Mouse (Mus musculus) stomach, embryonic 16.5 days (tissue): ENCODE data around the gene Gpbar1. TPM values are rescaled to one million over a fixed set of nuclear protein-coding genes. Genes with fewer than 3 reads are reported as not detected.

Experiments used
- ATAC-seq: fragments of 200-750 bp; cut with Nextera tagmentation; 2 replicates; pipeline ENCODE4 v1.8.0; 2017; ENCODE audit warnings: moderate number of reproducible peaks, moderate TSS enrichment; ENCODE audit not compliant: insufficient read depth, low FRiP score
- H3K27ac ChIP-seq: fragments of 300-500 bp; sonication (generic); 2 replicates; pipeline ENCODE4 v1.5.1; 2014; ENCODE audit warnings: low read length
- H3K27me3 ChIP-seq: fragments of 300-500 bp; sonication (generic); 2 replicates; pipeline ENCODE4 v1.6.1; 2014; ENCODE audit warnings: low read length, control low read depth, mixed read lengths; ENCODE audit not compliant: control insufficient read depth, insufficient read depth
- H3K36me3 ChIP-seq: fragments of 300-500 bp; sonication (generic); 2 replicates; pipeline ENCODE4 v1.6.1; 2014; ENCODE audit warnings: low read length; ENCODE audit not compliant: control insufficient read depth, insufficient read depth
- H3K4me1 ChIP-seq: fragments of 300-500 bp; sonication (generic); 2 replicates; pipeline ENCODE4 v1.6.1; 2014; ENCODE audit warnings: low read length, control low read depth, mixed read lengths; ENCODE audit not compliant: control insufficient read depth, insufficient read depth
- H3K4me2 ChIP-seq: fragments of 300-500 bp; sonication (generic); 2 replicates; pipeline ENCODE4 v1.6.1; 2014; ENCODE audit warnings: low read depth, low read length, mixed read lengths
- H3K4me3 ChIP-seq: fragments of 300-500 bp; sonication (generic); replicated peaks from 2 replicates; pipeline ENCODE4 v1.5.1; 2014; ENCODE audit warnings: mild to moderate bottlenecking, low read length
- H3K9ac ChIP-seq: fragments of 300-500 bp; sonication (generic); 2 replicates; pipeline ENCODE4 v1.6.1; 2014; ENCODE audit warnings: low read length
- H3K9me3 ChIP-seq: fragments of 300-500 bp; sonication (generic); replicated peaks from 2 replicates; pipeline ENCODE4 v1.6.1; 2016; ENCODE audit warnings: low read length, control low read depth; ENCODE audit not compliant: control insufficient read depth
- WGBS: fragments of 180-500 bp; shearing (Covaris S2); extraction: QIAGEN DNeasy Blood & Tissue Kit; methylation state at CpG from one replicate; pipeline ENCODE4 v1.1.7; 2014; 5-methylcytosine and 5-hydroxymethylcytosine counted together
- polyA plus RNA-seq: library from polyadenylated mRNA; unstranded; fragments of >200 nt; fragmentation: Nextera tagmentation; extraction: Ambion mirVana; gene quantifications from 2 replicates; pipeline ENCODE4 v1.2.1, GENCODE M21; 2015

Gene Gpbar1
- polyA plus RNA-seq, 1 experiment from 2014 or later: 1.0 TPM

DNA sequence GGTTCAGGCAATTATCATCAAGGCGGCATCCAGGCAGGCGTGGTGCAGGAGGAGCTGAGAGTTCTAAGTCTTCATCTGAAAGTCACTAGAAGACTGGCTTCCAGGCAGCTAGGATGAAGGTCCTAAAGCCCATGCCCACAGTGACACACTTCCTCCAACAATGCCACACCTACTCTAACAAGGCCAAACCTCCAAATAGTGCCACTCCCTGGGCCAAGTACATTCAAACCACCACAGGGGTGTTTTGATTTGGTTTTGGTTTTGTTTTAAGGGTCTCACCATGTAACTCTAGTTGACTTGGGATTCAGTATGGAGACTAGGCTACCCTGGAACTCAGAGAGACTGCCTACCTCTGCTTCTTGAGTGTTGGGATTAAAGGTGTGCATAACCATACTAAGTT, 27.2 kb downstream of the Gpbar1 start, which contains the start of gene Tmbim1:
Gene Tmbim1 (minus strand): TSS at position 101 of the 400 bp plus-strand sequence.
- ATAC-seq: no peak
- Histone ChIP-seq H3K36me3 (no peaks in the 10 kb centered on the region), H3K9ac (peak within 1 kb of the TSS; percentile 99), H3K27me3 (no peaks in the 10 kb centered on the region), H3K27ac (peak within 1 kb of the TSS; percentile 100), H3K9me3 (no peaks in the 10 kb centered on the region), H3K4me2 (peak within 1 kb of the TSS; percentile 83), H3K4me1 (peaks cover 49% of the 10 kb centered on the region), H3K4me3 (peak within 1 kb of the TSS; percentile 84)
- 96% methylated on average over 2 of the region's 2 CpGs for WGBS

DNA sequence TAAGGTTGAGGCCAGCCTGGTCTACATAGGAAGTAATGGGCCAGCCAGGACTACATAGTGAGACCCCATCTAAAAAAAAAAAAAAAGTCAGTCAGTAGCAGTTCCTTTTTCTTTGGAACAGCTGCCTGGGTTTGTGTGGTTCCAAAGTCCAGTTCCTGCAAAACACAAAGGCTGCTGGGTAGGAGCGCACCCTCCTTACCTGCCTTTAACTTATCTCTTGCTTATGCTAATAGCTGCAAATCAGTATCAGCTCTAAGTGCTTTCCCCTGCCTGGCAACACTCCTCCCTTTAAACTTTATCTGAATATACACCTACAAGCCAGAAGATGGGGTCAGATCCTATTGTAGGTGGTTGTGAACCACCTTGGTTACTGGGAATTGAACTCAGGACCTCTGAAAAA, 28.8 kb downstream of the Gpbar1 start:
- no peak overlapping the region for H3K4me3 ChIP-seq
- WGBS: 48% methylated on average over 1 of the region's 1 CpGs
- ATAC-seq: peak; percentile 72
- H3K4me2 ChIP-seq: no peak overlapping the region
- no peaks in the 10 kb centered on the region for H3K36me3 ChIP-seq
- H3K9ac ChIP-seq: no peak overlapping the region
- peaks cover 32% of the 10 kb centered on the region for H3K4me1 ChIP-seq
- H3K27ac ChIP-seq: peak overlapping the region; percentile 38; the same call in 1 of the 2 replicates
- H3K9me3 ChIP-seq: no peaks in the 10 kb centered on the region
- H3K27me3 ChIP-seq: no peaks in the 10 kb centered on the region

DNA sequence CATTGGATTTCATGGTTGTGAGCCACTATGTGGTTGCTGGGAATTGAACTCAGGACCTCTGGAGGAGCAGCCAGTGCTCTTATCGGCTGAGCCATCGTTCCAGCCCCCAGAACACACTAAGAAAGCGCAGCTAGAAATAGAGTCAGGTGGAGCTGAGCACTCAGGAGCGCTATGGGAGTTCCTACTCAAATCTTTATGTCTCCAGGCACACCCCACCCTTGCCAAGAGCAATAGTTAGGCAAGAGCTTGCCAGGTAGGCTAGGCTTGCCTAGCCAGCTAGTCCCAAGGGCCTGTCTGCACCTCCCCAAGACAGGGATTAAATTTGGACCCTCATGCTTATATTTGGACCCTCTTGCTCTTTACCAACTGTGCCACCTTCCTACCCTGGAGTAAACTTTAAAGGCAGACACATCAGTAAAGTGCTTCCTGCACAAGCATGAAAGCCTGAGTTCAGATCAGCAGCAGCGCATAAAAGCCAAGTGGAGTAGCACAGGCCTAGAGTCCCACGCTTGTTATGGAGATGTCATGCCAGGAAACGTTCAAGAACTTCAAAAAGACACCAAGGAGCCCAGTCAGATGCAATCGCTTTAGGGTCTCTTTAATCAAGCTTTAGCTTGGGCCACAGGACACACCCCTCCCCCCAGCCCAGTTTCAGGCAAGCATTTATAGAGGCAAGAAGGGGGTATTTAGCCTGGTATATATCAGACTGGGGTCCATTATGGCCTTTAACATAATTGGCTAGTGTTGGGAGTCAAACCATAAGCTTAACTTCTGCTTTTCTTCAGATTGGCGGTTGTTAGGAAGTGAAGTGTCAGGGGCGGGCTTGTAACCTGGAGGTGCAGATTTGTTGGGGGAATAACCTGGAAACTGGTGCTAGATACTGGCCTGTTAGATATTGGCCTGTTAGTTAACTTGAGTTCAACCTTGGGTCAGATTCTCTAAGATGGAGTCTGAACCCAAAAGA, 29.9 kb downstream of the Gpbar1 start:
- Histone ChIP-seq H3K36me3 (no peaks in the 10 kb centered on the region), H3K4me2 (no peak overlapping the region), H3K27ac (peak overlapping the region; percentile 11; the same call in 1 of the 2 replicates), H3K9ac (0 out of 2 replicates have a peak overlapping the region, but pooled peaks have one; percentile 15), H3K4me3 (no peak overlapping the region), H3K4me1 (peaks cover 24% of the 10 kb centered on the region), H3K27me3 (no peaks in the 10 kb centered on the region), H3K9me3 (no peaks in the 10 kb centered on the region)
- ATAC-seq: no peak
- WGBS: 69% methylated on average over 10 of the region's 10 CpGs

DNA sequence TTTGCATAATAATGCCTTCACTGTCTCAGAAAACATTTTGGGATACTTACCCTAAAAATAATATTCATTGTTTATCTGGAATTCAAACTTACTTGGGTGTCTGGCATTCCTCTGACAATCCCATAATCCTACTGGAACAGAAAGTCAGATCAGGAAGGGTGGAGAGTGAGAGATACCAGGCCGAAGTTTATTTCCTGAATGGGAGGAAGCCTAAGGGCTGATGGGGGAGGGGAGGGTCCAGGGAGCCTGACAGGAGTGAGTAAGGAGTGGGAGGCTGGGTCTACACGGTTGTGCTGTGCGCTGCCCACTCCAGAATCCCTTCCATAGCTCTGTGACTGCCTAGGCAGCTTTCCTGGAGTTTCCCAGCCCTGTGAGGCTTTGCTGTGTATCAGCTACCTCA, 31.4 kb downstream of the Gpbar1 start:
- H3K4me2 ChIP-seq: no peak overlapping the region
- no peak overlapping the region for H3K4me3 ChIP-seq
- H3K9ac ChIP-seq: peak overlapping the region; percentile 51
- no peak for ATAC-seq
- H3K36me3 ChIP-seq: no peaks in the 10 kb centered on the region
- 18% methylated on average over 3 of the region's 3 CpGs for WGBS
- H3K27ac ChIP-seq: peak overlapping the region; percentile 63
- peaks cover 19% of the 10 kb centered on the region for H3K4me1 ChIP-seq
- H3K27me3 ChIP-seq: no peaks in the 10 kb centered on the region
- H3K9me3 ChIP-seq: no peaks in the 10 kb centered on the region

DNA sequence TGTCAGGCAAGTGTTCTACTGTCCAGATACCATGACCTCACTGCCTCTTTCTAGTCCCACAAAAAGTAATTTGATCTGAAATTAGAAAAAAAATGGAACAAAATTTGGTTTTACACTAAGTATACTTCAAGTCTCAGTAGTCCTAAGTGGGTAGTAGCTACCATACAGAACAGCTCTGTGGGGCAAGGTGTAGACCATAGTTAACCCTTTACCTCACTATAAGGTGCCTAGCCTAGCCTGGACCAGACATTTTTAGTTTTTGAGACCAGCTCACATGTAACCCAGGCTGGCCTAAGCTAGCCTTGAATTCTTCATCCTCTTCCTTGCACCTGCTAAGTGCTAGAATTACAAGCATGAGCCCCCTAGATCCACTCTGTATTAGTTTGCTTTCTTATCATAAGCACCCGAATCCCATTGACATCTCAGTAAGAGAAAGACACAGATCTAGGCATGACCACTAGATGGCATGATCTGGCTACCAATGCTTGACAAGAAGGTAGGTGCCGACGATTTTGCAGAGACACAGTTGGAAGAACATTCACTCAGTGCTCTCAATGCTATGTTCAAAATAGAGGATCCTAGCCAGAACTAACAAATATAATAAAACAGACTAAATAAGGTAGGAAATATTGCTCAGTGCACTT, 34.8 kb downstream of the Gpbar1 start:
- no peak overlapping the region for H3K4me3 ChIP-seq
- H3K4me2 ChIP-seq: no peak overlapping the region
- 1% methylated on average over 3 of the region's 3 CpGs for WGBS
- no peak overlapping the region for H3K9ac ChIP-seq
- no peaks in the 10 kb centered on the region for H3K27me3 ChIP-seq
- peak; percentile 35 for ATAC-seq
- H3K9me3 ChIP-seq: no peaks in the 10 kb centered on the region
- H3K36me3 ChIP-seq: no peaks in the 10 kb centered on the region
- no peak overlapping the region for H3K27ac ChIP-seq
- H3K4me1 ChIP-seq: peaks cover 13% of the 10 kb centered on the region

DNA sequence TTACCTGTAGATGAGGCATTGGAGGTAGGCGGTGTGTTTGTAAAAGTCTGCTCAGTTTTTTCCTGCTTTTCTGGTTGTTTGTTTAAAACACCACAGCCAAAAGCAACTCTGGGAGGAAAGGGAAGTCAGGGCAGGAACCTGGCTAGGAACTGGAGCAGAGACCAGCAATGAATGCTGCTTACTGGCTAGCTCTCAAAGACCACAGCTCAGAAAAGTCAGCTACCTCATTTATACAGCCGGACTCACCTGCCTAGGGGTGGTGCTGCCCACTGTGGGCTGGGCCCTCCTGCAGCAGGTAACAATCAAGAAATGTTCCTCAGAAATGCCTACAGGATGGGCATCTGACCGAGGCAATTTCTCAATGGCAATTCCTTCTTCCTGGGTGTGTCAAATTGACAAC, 36.4 kb downstream of the Gpbar1 start:
- H3K36me3 ChIP-seq: no peaks in the 10 kb centered on the region
- 76% methylated on average over 3 of the region's 3 CpGs for WGBS
- no peak for ATAC-seq
- peaks cover 3% of the 10 kb centered on the region for H3K4me1 ChIP-seq
- H3K4me3 ChIP-seq: no peak overlapping the region
- no peak overlapping the region for H3K4me2 ChIP-seq
- H3K9ac ChIP-seq: no peak overlapping the region
- no peak overlapping the region for H3K27ac ChIP-seq
- H3K27me3 ChIP-seq: no peaks in the 10 kb centered on the region
- H3K9me3 ChIP-seq: no peaks in the 10 kb centered on the region

DNA sequence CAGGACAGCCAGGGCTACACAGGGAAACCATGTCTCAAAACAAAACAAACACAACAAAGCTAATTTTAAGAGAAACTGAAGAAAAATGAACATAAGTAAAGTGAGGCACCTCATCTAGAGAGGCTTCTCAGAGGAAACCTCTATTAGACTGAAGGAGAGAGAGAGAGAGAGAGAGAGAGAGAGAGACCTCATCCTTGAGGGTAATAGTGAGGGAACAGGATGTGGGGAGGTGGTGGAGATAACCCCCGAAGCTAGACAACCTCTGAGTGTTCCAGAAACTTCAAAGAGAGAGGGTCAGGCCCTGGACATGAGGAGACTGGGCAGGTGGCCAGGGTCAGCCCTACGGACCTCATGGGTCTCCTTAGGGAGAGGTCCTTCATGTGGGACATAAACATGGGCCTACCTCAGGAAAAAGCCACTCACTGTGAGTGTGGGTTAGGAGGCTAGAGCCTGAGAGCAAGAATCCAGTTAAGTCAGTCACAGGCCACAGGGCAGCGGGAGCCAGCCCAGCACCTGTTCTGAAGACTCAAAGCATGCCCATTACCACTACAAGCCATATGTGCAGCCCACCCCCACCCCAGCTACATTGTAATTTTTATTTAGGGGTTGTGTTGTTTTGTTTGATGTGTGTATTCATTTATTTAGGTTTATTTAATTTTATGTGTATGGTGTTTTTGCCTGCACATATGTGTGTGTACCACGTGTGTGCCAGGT, 37.9 kb downstream of the Gpbar1 start:
- H3K9ac ChIP-seq: no peak overlapping the region
- H3K4me2 ChIP-seq: no peak overlapping the region
- H3K4me3 ChIP-seq: no peak overlapping the region
- no peaks in the 10 kb centered on the region for H3K9me3 ChIP-seq
- H3K27ac ChIP-seq: no peak overlapping the region
- ATAC-seq: no peak
- no peaks in the 10 kb centered on the region for H3K27me3 ChIP-seq
- H3K4me1 ChIP-seq: no peaks in the 10 kb centered on the region
- WGBS: 74% methylated on average over 4 of the region's 4 CpGs
- no peaks in the 10 kb centered on the region for H3K36me3 ChIP-seq

DNA sequence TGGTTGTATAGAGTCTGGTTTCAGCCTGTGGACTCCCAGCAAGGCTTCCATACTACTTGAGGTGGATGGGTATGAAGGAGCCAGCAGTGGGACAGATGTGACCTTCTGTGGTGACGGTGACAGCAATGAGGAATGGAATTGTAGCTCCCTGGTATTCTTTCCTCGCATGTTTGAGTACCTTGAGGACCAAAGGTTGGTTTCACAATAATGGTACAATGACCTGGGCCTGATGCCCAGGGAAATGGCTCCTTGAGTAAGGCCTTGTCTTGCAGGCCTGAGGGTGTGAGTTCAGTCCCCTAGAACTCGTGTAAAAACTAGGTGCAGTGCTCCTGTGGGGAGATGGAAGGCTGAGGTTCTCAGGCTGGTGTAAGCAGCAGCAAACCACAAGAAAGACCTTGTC, 40.4 kb downstream of the Gpbar1 start:
- H3K4me1 ChIP-seq: no peaks in the 10 kb centered on the region
- H3K27me3 ChIP-seq: no peaks in the 10 kb centered on the region
- H3K27ac ChIP-seq: no peak overlapping the region
- H3K9ac ChIP-seq: no peak overlapping the region
- H3K4me3 ChIP-seq: no peak overlapping the region
- no peak for ATAC-seq
- no peaks in the 10 kb centered on the region for H3K9me3 ChIP-seq
- WGBS: 93% methylated on average over 3 of the region's 3 CpGs
- H3K36me3 ChIP-seq: no peaks in the 10 kb centered on the region
- H3K4me2 ChIP-seq: no peak overlapping the region
